Mouse (Mus musculus) retina, postnatal 1 day (tissue): Measurements from ENCODE around the gene Cdk4.

Experiments
- DNase-seq: peaks from one replicate; pipeline ENCODE4 v3.0.0-alpha.2; 2012

Cdk4 gene

GRCm38 (mm10) chr10:127063239-127063872 is at the start of gene Cdk4:
Gene Cdk4 (plus strand): TSS chr10:127063534.
- DNase-seq, result peak; percentile 100

DNA sequence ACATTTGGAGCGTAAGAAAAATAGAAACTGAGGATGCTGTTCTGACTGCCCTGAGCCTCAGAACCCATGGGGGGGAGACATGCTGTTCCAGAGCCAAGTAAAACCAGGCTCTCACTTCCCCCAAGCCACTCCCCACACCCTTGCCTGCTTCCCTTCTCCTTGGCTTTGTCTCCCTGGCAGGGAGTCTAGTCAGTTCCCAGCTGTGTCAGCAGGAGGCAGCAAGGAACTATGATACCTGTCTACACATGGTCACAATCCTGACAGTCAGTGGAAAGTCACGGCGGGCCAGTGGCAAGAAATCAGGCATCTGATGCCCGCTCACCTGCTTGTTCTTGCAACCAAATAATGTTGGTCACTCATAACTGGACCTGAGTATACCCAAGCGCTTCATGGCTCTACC is 46.8 kb upstream of the Cdk4 start:
- DNase-seq, result peak; percentile 8

DNA sequence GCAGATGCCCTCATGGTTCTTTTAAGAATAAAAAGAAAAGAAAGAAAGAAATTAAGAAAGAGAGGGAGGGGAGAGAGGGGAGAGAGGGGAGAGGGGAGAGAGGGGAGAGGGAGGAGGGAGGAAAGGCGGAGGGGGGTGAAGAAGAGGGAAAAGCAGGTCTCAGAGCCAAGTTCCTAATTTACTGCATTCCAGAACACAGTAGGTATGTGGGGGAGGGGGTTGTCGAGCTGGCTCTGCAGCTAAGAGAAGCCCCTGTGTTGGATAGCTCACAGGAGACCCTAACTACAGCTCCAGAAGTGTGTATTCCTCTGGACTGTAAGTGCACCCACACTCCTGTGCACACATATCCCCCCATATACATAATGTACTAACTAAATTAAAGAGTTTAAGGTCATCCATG is 46.3 kb upstream of the Cdk4 start:
- no peak for DNase-seq

GRCm38 (mm10) chr10:127018422-127018821 is 44.9 kb upstream of the Cdk4 start:
- no peak for DNase-seq

DNA sequence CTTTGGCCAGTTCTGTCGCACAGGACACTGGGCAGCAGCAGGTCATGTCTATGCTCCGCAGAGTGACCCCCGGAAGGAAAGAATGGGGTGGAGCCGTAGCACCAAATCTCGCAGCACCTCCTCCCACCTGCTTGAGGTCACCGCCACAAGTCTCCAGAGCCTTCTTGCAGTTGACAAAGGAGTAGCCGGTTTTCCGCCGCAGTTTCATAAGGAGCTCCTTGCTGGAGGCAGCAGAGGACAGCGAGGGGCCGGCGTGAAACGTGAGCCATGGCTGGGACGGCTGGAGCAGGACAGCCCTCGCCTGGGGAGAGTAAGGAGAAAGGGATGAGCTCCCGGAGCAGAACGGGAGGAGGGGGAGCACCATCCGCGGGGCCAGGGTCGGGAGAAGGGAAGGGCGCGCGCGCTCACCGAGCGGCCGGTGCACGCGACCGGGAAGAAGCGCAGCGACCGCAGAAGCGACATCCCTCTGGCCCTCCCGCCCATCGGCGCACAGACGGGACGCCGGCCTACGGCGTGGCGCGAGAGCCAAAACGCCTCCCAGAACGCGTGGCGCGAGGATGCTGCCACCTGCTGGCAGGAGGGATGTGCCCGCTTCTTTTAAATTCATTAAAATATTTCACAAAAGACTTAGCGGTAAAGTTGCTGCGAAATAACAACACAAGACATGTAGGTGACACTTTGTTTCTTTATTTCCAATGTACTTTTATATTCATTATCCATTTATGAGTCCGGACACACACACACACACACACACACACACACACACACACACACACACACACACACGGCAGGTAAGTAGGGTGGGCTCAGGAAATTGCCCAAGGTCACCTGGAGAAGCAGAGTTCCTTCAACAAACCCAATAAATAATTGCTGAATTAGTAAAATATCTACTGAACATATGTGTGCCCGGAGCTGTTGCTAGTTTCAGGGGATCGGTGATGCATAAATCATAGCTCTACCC is 32.7 kb upstream of the Cdk4 start, which contains the start of gene Tsfm:
Gene Tsfm (minus strand): TSS at position 505 of the 961 bp plus-strand sequence.
- DNase-seq, result peak; percentile 94

- DNase-seq, result no peak
These were observed 30.0 kb upstream of the Cdk4 start for GRCm38 (mm10) chr10:127033301-127033741.

DNA sequence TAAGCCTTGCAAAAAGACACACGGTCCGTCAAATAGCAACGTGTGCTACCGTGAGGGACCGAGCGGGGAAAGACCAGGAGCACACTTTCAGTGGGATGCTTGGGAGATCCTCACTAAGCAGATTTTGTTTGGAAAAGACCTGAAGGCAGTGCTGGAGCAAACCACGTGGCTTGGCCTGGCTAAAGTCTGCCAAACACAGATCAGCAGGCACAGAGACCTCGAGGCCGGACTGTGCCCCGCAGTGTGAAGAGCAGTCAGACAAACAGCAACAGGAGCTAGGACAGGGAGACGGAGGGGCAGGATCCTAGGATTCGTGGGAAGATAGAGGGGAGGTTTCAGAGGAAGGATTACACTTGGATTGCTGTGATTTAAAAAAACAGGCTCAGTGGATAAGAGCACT is 27.1 kb upstream of the Cdk4 start:
- DNase-seq, result no peak

DNA sequence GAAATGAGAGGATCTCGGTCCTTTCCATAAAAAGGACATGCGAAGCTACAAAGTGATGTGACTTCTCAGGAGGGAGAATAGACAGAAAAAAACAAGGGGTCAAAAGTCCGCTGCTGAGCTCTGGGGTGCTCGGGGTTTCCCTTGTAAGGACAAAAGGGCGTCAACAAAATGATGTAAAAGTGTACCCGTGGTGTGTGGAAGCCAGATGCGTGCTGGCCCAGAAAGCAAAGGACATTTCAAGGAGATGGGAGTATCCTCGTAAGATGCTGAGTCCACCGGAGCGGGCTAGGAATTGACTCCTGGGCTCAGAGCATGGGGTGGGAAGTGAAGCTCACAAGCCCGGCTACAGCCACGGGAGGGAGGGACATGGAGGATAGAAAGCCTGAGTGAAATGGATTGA is 25.7 kb upstream of the Cdk4 start:
- no peak for DNase-seq

DNA sequence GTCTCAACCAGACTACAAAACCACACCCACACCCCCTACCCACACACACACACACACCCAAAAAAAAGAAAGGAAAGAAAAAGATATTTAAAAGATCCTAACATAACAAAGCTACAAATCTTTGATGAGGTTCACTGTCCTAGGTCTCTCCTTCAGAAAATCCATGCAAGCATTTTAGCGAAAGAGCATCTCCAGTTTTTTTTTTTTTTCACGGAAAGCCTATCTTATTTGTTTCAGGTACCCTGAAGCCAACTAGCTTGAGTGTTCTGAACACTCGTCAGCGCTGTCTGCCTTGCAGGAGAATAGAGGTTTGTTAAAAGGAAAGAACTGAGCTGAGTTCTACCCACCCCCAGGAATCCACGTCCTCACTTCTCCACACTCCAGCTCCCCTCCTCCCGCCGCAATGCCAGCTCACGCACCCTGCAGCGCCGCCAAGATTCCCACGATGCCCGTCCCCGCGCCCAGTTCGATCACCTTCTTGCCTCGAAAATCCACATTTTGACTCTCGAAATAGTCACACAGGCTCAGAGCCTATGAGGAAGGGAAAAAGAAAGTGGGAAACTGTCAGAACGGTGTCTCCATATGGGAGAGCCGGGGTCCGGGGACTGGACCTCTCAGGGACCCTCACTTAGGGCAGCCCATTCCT is 22.6 kb upstream of the Cdk4 start:
- peak; percentile 38 for DNase-seq

DNA sequence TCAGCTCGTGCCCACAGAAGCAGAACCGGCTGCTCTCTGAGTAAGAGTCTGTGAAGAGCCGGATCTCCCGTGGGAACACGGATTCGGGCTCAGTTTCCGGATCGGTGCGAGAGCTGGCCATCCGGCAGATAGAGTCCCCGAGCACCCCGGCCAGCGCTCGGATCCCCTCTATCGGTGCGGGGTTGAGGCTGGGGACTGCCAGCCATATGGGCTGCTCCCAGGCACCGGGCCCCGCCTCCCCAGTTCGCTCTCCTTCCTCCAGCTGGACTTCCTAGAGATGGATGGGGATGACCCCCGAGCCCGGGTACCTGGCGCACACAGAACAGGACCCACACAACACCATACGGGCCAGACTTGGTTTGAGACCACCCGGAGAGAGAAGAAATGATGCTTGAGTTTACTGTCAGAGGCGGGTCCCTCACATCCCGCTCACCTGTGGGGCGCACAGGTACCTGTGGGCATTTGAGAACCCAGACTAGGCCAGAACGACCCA is 22.0 kb upstream of the Cdk4 start, which contains the start of the genes Mettl1 and Eef1akmt3:
Gene Mettl1 (plus strand): TSS at position 141 of the 493 bp plus-strand sequence.
Gene Eef1akmt3 (minus strand): TSS at position 240 of the 493 bp plus-strand sequence.
- no peak for DNase-seq

GRCm38 (mm10) chr10:127041774-127042338 is 21.5 kb upstream of the Cdk4 start:
- DNase-seq, result peak; percentile 94

DNA sequence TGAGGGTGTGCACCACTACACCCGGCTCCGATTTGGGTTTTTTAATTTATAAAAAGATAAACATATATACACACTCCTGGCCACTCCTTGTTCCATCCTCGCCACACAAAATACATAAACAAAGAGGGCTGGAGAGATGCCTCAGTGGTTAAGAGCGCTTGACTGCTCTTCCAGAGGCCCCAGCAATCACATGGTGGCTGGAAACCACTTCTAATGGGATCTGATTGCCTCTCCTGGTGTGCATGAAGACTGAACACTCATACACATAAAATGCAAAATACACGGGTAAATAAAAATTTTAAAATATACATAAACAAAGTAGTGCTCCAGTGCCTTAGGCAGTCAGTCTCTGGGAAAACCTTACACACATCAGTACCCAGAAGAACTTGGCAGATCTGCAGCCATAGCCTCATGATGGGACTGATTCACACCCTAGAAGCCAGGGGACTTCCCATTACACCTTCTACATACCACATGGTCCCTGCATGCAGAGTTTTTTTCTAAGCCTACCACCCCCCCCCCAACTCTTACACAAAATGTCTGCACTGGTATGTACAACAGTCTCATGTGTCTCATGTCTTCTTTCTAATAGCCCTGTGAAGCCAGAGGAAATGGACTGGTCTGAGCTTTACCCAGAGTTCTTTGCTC is 20.7 kb upstream of the Cdk4 start:
- DNase-seq, result no peak

GRCm38 (mm10) chr10:127043187-127043586 is 20.1 kb upstream of the Cdk4 start:
- no peak for DNase-seq

DNA sequence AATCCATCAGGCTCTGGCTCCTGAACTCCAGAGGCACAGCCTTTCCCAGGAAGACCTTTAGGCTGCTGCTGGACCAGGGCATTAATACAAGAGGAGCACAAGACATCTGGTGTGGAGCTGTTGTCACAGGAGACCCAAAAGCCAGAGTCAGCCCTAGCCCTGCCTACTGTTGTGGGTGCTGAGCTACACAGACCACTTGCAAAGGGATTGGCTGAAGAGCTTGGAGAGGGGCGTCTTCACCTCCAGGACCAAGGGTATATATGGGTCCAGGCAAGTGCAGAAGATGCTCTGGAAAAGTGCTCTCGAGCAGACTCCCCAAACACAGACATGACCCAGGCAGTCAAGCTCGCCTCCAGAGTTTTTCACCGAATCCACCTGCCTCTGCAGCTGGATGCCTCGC is 15.4 kb upstream of the Cdk4 start, which contains the start of gene Cyp27b1:
Gene Cyp27b1 (plus strand): TSS at position 297 of the 400 bp plus-strand sequence.
- DNase-seq, result no peak

DNA sequence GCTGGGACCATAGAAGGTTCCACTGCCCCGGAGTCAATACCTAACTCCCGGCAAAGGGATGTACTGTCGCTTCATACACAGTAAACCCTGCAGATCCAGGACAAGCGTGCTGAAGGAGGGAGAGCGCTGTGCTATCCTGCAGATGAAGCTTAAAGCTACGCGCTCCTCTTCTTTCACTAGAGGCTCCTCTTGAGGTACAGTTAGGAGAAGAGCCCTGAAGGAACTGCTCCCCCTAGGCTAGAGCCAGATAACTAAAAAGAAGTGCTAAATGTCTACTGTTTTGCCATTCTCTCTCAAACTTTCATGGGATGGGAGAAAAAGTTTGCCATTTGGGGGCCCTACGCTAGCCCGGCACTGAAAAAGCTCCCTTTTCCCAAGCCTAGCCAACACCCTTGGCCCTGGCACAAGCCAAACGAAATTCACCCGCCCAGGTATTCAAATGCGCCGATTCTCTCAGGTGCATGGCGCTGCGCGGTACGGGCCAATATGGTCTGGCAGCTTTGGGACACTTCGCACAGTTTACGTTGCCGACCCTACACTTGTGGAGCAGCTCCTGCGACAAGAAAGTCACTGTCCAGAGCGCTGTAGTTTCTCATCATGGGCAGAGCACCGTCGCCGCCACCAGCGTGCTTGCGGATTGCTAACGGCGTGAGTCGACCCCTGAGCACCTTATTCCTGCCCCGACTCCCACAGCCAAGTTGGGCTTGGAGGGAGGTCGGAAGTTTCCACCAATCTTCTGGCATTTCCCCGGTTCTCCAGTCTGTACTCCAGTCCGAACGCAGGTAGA is 14.5 kb upstream of the Cdk4 start:
- DNase-seq, result no peak

GRCm38 (mm10) chr10:127049395-127050118 is 13.8 kb upstream of the Cdk4 start:
- DNase-seq, result no peak

DNA sequence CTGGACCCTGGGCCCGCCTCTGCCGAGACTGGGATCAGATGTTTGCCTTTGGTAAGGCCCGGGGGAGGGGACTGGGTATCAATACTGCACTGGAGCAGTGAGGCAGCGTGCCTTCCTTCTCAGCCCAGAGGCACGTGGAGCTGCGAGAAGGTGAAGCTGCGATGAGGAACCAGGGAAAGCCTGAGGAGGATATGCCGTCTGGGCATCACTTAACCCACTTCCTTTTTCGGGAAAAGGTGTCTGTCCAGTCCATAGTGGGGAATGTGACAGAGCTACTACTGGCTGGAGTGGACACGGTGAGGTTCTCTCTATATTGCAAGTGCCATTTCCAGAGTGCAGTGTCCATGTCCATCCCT is 13.2 kb upstream of the Cdk4 start:
- no peak for DNase-seq

DNA sequence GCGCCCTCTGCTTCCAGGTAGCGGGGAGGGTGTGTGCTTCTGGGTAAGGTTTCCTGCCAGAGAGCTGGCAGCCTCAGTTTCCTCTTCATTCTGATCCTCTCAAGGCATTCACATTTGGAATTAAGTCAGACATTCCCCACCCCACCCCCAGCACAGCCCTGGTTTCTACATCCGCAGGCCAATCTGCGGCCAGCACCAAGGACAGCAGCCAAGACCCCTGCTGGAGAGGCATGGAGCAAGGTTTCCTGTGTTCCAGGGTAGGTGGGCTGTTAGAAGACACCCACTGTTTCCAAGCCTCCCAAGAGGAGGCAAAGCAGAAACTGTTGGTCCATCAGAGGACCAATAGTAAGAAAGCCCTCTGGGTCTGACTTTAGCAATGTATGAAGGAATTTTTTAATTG is 8.7 kb upstream of the Cdk4 start:
- DNase-seq, result no peak

DNA sequence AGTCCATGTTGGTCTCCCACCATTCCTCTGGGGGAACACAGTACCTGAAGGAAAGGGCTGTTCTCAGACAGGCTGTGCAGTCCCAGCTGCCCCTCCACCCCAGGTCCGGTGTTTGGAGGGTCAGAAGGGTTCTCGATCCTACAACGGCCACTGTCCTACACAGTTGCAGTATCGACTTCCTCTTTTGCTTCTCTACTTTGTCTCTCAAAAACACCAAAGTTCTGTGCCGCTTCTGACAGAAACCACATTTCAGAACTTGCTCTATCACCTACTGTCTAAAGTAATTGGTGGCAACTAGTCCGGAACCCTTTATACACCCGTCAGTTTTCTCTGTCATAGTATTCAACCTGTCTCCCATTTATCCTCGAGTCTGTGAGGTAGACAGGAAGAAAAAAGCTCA is 7.9 kb upstream of the Cdk4 start:
- DNase-seq, result no peak

- no peak for DNase-seq
These were observed 6.8 kb upstream of the Cdk4 start for GRCm38 (mm10) chr10:127056490-127056889.

GRCm38 (mm10) chr10:127058161-127058560 is 5.2 kb upstream of the Cdk4 start:
- peak; percentile 91 for DNase-seq
